8 mouse cellular contexts compared by ENCODE assay signal in the genomic region with DNA sequence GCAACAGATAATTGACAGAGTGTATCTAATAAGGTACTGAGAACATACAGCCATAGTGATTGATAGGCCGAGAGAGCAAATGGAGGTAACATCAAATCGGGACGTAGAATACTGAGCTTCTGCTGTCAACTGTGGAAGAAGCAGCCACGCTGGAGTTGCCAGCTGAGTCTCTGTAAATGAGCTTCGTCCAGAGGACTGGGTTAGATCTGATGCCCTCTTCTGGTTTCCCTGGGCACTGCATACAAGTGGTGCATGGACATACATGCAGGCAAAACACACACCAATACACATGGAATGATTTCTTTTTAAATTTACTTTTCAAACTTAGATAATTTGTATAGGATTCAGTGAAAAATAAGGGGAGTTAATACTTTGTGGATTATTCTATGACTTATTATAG. TPM values are rescaled to one million over a fixed set of nuclear protein-coding genes. Genes with fewer than 3 reads are reported as not detected.
DNase-seq lines count a peak whose midpoint lies in the region; ATAC-seq and TF ChIP-seq lines count a peak whose summit lies in the region.

No protein-coding gene starts in this region.

- no peak overlapping the region for H3K27ac ChIP-seq in forebrain, embryonic 13.5 days
- H3K27ac ChIP-seq in liver, adult 2 months (replicated peaks; ENCODE audit: insufficient read depth, low read depth, low read length): no peak overlapping the region
- H3K27ac ChIP-seq in neural tube, embryonic 11.5 days (ENCODE audit: low read depth, low read length): no peak overlapping the region

- TF ChIP-seq POLR2A in brain, embryonic 14.5 days (IDR thresholded peaks at IDR 0.05; ENCODE audit: borderline replicate concordance, extremely low read depth, insufficient read depth, insufficient read length, poor library complexity, severe bottlenecking): no peak
- TF ChIP-seq POLR2A in liver, adult 2 months (IDR thresholded peaks at IDR 0.05; ENCODE audit: extremely low read depth, insufficient read depth, low read length): no peak

- H3K9me3 ChIP-seq in forebrain, embryonic 13.5 days (replicated peaks): no peaks in the 10 kb centered on the region
- no peaks in the 10 kb centered on the region for H3K9me3 ChIP-seq in neural tube, embryonic 11.5 days (ENCODE audit: control insufficient read depth, low read length)

- peak; percentile 80; the same call in 1 of the 2 replicates for ATAC-seq in forebrain, embryonic 13.5 days
- peak; percentile 78 for ATAC-seq in inflammation-experienced regulatory T-cells, adult 6 months
- peak; percentile 68; the same call in 1 of the 2 replicates for ATAC-seq in neural tube, embryonic 11.5 days (ENCODE audit: insufficient read depth, low FRiP score, low TSS enrichment)

- H3K36me3 ChIP-seq in forebrain, embryonic 13.5 days (ENCODE audit: poor library complexity, severe bottlenecking): no peaks in the 10 kb centered on the region
- no peaks in the 10 kb centered on the region for H3K36me3 ChIP-seq in liver, adult 2 months (ENCODE audit: control insufficient read depth, insufficient read depth, low read length)
- H3K36me3 ChIP-seq in neural tube, embryonic 11.5 days (ENCODE audit: control insufficient read depth, insufficient read depth, low read length): no peaks in the 10 kb centered on the region

- no peak overlapping the region for H3K4me3 ChIP-seq in forebrain, embryonic 13.5 days
- H3K4me3 ChIP-seq in liver, adult 2 months (ENCODE audit: insufficient read depth, low read depth, low read length): no peak overlapping the region
- no peak overlapping the region for H3K4me3 ChIP-seq in neural tube, embryonic 11.5 days (ENCODE audit: low read depth, low read length)

- no peaks in the 10 kb centered on the region for H3K27me3 ChIP-seq in forebrain, embryonic 13.5 days
- no peaks in the 10 kb centered on the region for H3K27me3 ChIP-seq in liver, adult 2 months (ENCODE audit: control insufficient read depth, insufficient read depth, low read length)
- no peaks in the 10 kb centered on the region for H3K27me3 ChIP-seq in neural tube, embryonic 11.5 days (ENCODE audit: control insufficient read depth, insufficient read depth, low read length)

- peak; percentile 69; the same call in 1 of the 2 replicates for TF ChIP-seq CTCF in brain, embryonic 14.5 days (IDR thresholded peaks at IDR 0.05; ENCODE audit: borderline replicate concordance, extremely low read depth, insufficient read depth, insufficient read length)
- peak; percentile 59; the same call in 1 of the 2 replicates for TF ChIP-seq CTCF in liver, adult 2 months (IDR thresholded peaks at IDR 0.05; ENCODE audit: low read depth, low read length)

- no peaks in the 10 kb centered on the region for H3K79me2 ChIP-seq in liver, adult 2 months (ENCODE audit: control insufficient read depth, insufficient read depth, low read length)

- 38% methylated on average over 5 of the region's 5 CpGs for WGBS in forebrain, embryonic 13.5 days
- whole genome bisulfite sequencing in liver, adult 2 months: 43% methylated on average over 5 of the region's 5 CpGs
- WGBS in neural tube, embryonic 11.5 days: 40% methylated on average over 5 of the region's 5 CpGs

- peak; percentile 58 for DNase-seq in urinary bladder, postnatal 14 days (ENCODE audit: low spot score)
- DNase-seq in urinary bladder, postnatal 10 days (ENCODE audit: low spot score): no peak
- DNase-seq in brain, embryonic 14.5 days (ENCODE audit: low read depth): peak; percentile 82
- DNase-seq in liver, adult 2 months (ENCODE audit: extremely low read depth, low read depth, low spot score): peak; percentile 62
- peak; percentile 69 for DNase-seq in neural tube, embryonic 11.5 days (ENCODE audit: low spot score)
- DNase-seq in thymus, postnatal 10 days (ENCODE audit: low spot score in 2 of 2): peak; percentile 42 to 74

- H3K4me1 ChIP-seq in forebrain, embryonic 13.5 days: peaks cover 9% of the 10 kb centered on the region
- H3K4me1 ChIP-seq in liver, adult 2 months (ENCODE audit: control insufficient read depth, insufficient read depth, low read length): 0 out of 2 replicates have a peak, but pooled peaks cover 1% of the 10 kb centered on the region
- H3K4me1 ChIP-seq in neural tube, embryonic 11.5 days (ENCODE audit: control insufficient read depth, insufficient read depth, low read length): no peaks in the 10 kb centered on the region

- no peak overlapping the region for H3K9ac ChIP-seq in forebrain, embryonic 13.5 days
- no peak overlapping the region for H3K9ac ChIP-seq in liver, adult 2 months (ENCODE audit: low read depth, low read length)
- no peak overlapping the region for H3K9ac ChIP-seq in neural tube, embryonic 11.5 days (ENCODE audit: low read length)

- no peak overlapping the region for H3K4me2 ChIP-seq in forebrain, embryonic 13.5 days
- no peak overlapping the region for H3K4me2 ChIP-seq in neural tube, embryonic 11.5 days (ENCODE audit: low read depth)

RNA-seq across cellular contexts. Expression of gene Abcb1b, which starts 42.9 kb away (rescaled TPM):
- polyA plus RNA-seq in brain, embryonic 14.5 days (2012; rRNA removed): 0.35 and 0.59 TPM in 2 replicates
- polyA plus RNA-seq in forebrain, embryonic 13.5 days (2015; fragmentation: Nextera tagmentation; extraction: Ambion mirVana): 0.77 and 1.3 TPM in 2 replicates
- 10 to 100 TPM; 11.1 to 15.5 (median 13.6) TPM for polyA plus RNA-seq in inflammation-experienced regulatory T-cells, adult 6 months (2017; shearing (Covaris generic))
- 1.1 and 2.5 TPM in 2 replicates for total RNA-seq in liver, adult 2 months (2014; rRNA removed)
- polyA plus RNA-seq in liver, adult 2 months (2012; rRNA removed): 0.23 and 2.6 TPM in 2 replicates
- polyA plus RNA-seq in neural tube, embryonic 11.5 days (2014; fragmentation: Nextera tagmentation; extraction: Ambion mirVana): 0.82 and 1.2 TPM in 2 replicates

RNA-seq across cellular contexts. Expression of gene Abcb4, which starts 52.6 kb away (rescaled TPM):
- 0.34 and 0.45 TPM in 2 replicates for polyA plus RNA-seq in brain, embryonic 14.5 days (2012; rRNA removed)
- polyA plus RNA-seq in forebrain, embryonic 13.5 days (2015; fragmentation: Nextera tagmentation; extraction: Ambion mirVana): 0.45 and 0.96 TPM in 2 replicates
- 1 to 10 TPM in 1 of 3 experiments, under 1 TPM in 1, not detected in 1; 0.77 to 1.0 TPM for polyA plus RNA-seq in inflammation-experienced regulatory T-cells, adult 6 months (2017; shearing (Covaris generic))
- total RNA-seq in liver, adult 2 months (2014; rRNA removed): 164 and 202 TPM in 2 replicates
- polyA plus RNA-seq in liver, adult 2 months (2012; rRNA removed): 66.9 and 77.2 TPM in 2 replicates
- 0.32 and 0.62 TPM in 2 replicates for polyA plus RNA-seq in neural tube, embryonic 11.5 days (2014; fragmentation: Nextera tagmentation; extraction: Ambion mirVana)

Comparison
In these comparisons a context has a peak if more than half of its experiments do, and no peak if none do; other contexts are left out.
1. RNA of gene Abcb4, which starts 52.6 kb away (polyA plus RNA-seq): 66.9 to 77.2 TPM in liver, adult 2 months; 0.77 to 1.0 TPM in inflammation-experienced regulatory T-cells, adult 6 months, 0.45 to 0.96 TPM in forebrain, embryonic 13.5 days, 0.34 to 0.45 TPM in brain, embryonic 14.5 days and 0.32 to 0.62 TPM in neural tube, embryonic 11.5 days; every median in the first group is over 10 times any median in the second.
2. Peak in every context shown above with its lines, with median percentiles within 50 percentile points of each other: ATAC-seq.